Mouse (Mus musculus) CD4-positive, CD25-positive, alpha-beta regulatory T cell (primary cell): ENCODE measurements around the gene Sbno1. TPM values are rescaled to one million over a fixed set of nuclear protein-coding genes. Genes with fewer than 3 reads are reported as not detected.

ENCODE experiments used
- polyA plus RNA-seq: library from polyadenylated mRNA; unstranded; fragments of 100-300 nt; shearing (Covaris generic); gene quantifications from one replicate; pipeline ENCODE4 v1.2.1, GENCODE M21; 2017

Gene Sbno1
- polyA plus RNA-seq = 120 TPM

DNA sequence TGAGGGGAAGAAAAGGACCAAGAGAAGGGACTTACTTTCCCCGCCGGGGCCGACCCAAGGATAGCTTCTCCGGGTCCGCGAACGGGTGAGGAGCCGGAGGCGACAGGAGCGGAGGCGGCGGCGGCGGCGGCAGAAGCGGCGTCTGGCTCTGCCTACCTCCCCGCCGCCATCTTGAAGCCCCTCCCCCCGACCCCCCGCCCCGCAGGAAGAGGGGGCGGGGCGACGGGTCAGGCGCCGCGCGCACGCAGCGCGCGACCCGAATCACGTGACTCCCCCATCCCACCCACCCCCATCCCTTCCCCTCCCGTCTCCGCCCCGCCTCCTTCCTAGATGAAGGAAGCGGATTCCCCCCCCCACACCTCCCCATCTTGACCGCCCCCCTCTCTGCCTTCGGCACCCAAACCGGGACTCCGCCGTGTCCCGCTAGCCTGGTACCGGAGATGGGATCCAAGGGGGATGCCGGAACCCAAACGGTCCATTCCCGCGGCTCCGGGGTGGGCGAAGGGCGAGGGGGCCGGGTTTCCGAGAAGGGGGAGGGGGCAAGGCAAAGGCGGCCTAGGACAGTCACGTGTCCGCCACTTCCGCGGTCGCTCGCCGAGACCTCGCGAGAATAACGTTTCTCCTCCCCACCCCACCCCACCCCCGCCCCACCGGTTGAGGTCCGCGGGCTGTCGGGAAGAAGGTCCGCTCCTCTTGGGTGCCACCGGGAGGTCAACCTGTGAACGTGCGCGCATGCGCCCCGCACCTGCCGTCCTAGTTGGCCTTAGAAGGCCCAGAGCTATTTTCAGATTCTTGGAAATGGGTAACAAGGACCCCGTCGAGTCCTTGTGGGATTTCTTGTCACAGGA lies at the start of gene Sbno1:
Gene Sbno1, minus strand, starts transcription at position 590 of the 848 bp plus-strand sequence.

GRCm38 (mm10) chr5:124439447-124440093 lies 13.8 kb upstream of the Sbno1 start, which contains the start of gene Kmt5a:
Gene Kmt5a, plus strand, starts transcription at chr5:124439930.

GRCm38 (mm10) chr5:124362982-124363381 lies 62.8 kb downstream of the Sbno1 start, which contains the start of gene Cdk2ap1:
Gene Cdk2ap1, minus strand, starts transcription at chr5:124363082.

DNA sequence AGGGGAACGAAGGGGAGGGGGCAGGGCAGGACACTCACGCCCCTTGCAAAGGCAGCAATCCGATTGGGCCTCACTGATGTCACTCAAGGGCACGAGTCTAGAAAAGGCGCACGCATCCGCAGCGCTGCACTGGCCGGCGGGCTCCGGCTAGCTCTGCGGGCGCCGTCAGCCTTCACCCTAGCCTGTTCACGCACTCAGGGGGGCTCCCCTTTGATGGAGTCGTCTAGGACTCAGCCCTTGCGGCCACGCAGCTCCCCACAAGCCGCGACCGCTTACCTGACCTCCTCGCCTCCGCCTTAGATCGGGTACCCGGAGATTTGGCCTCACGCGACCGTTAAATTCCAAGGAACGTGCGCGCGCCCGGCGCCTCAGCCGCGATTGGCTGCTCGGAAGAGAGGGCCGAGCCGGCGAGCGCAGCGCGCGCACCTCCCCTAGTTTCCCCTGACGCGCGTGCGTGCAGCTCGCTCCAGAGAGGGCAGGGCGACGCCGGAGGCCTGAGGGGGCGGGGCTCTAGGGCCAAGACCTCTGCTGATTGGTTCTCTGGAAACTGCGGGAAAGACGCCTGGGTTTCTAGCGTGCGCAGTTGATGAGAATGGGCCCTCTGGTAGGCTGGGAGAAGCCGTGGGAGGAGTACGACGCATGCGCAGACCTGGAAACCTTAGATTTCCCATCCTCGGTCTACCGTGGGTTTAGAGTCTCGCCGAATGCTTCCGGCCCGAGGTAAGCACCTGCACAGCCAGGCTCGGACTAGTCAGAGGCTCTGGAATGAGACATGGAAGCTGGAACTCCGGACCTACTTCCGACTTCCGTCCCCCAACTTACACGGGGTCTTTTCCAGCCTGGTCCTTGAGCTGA lies 98.1 kb downstream of the Sbno1 start, which contains the start of the genes Mphosph9 and 2810006K23Rik:
Gene Mphosph9, minus strand, starts transcription at position 463 of the 855 bp plus-strand sequence.
Gene 2810006K23Rik, plus strand, starts transcription at position 580 of the 855 bp plus-strand sequence.

Other genes starting within 250 kb of the Sbno1 start
- 22.4 TPM for gene Pitpnm2, start 176.2 kb downstream of the Sbno1 start, polyA plus RNA-seq
- gene Mphosph9, start 98.0 kb downstream of the Sbno1 start, polyA plus RNA-seq = 19.7 TPM
- gene 2810006K23Rik, start 97.9 kb downstream of the Sbno1 start, polyA plus RNA-seq = 11.9 TPM
- 133 TPM for gene Cdk2ap1, start 62.9 kb downstream of the Sbno1 start, polyA plus RNA-seq
- 79.9 TPM for gene Kmt5a, start 13.9 kb upstream of the Sbno1 start, polyA plus RNA-seq
- 57.5 TPM for gene Rilpl2, start 52.4 kb upstream of the Sbno1 start, polyA plus RNA-seq
- 7.7 TPM for gene Snrnp35, start 57.1 kb upstream of the Sbno1 start, polyA plus RNA-seq
- gene Rilpl1, start 105.4 kb upstream of the Sbno1 start, polyA plus RNA-seq = 3.2 TPM
- 515 TPM for gene Tmed2, start 114.7 kb upstream of the Sbno1 start, polyA plus RNA-seq
- 20.1 TPM for gene Ddx55, start 126.9 kb upstream of the Sbno1 start, polyA plus RNA-seq
- 44.4 TPM for gene Eif2b1, start 153.1 kb upstream of the Sbno1 start, polyA plus RNA-seq
- gene Gtf2h3, start 153.1 kb upstream of the Sbno1 start, polyA plus RNA-seq = 50.9 TPM
- 90.5 TPM for gene Atp6v0a2, start 202.6 kb upstream of the Sbno1 start, polyA plus RNA-seq